Mouse (Mus musculus) lung, postnatal 25 days (tissue): ENCODE data around the gene Tgfa.

Source experiments
- DNase-seq: peaks from one replicate; pipeline ENCODE4 v3.0.0; 2022; ENCODE audit warnings: low spot score

Gene Tgfa

DNA sequence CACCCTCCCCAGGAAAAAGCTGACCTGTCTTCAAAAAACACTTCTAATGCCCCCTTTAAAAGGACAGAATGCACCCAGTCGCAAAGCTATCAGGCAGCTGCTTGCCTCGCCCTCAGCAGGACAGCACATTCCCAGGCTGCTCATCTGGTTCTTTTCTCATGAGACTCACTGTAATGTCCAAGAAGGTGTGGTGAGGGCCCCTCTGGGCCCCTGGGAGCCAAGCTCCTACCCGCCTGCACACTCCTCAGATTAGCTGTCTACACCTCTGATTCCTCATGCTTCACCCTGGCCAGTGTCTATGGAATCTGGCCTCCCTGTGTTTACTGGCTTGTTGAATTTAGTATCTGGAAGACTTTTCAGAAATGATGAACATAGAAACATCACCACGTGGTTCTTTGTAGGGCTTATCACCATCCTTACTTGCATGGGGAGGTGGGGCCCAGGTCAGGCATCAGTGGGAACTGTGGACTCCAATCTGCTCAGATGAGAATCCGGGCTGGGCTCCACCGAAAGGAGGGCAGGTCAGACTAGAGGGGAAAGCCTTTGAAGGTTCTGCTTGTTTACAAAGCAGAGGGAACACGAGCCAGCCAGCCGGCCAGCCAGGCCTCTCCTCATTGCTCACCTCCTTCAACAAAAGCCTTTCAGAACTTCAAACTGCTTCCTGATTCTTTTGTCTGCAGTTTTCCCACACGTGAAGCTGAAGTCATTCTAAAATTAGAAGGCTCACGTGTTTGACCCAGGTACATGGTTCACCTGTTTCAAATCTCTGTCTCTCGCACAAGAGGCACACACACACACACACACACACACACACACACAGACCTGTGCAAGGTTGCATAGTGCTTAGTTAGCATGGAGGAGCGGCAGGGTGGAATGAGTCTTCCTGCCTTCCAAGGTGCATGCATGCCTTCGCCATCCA, 38.7 kb downstream of the Tgfa start:
- peak; percentile 72 for DNase-seq

DNA sequence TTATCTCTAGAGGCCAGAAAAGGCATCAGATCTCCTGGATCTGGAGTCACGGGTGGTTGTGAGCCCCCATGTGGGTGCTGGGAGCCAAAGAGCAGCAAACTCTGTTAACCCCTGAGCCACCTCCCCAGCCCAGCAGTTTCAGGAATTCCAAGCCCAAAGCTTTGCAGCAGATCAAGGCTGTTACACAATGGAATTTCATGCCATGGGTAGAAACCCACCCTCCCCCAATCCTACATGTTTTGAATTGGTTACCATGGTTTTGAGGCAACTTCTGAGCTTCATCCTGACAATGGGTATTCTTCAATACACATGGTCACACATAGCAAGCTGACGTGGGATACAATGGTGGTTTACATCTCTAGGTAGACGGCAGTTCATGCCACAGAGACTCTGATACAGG, 49.8 kb downstream of the Tgfa start:
- DNase-seq: no peak

DNA sequence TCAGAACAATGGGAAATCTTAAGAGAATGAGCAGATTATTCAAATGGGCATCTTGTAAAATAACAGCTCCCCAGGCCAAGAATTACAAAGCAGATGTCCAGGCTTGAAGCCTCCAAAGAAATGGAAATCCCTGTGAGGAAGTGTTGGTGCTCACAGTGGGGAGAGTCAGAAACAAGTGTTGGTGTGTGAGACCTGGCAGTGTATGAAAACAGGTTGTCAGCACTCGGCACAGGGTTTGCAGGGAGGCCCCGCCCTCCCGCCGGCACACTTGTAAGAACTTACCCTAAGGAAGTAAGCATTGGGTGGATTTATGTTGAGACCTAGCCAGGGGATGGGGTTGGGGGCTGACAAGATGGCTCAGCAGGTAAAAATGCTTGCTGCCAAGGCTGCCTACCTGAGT, 50.9 kb downstream of the Tgfa start:
- no peak for DNase-seq

DNA sequence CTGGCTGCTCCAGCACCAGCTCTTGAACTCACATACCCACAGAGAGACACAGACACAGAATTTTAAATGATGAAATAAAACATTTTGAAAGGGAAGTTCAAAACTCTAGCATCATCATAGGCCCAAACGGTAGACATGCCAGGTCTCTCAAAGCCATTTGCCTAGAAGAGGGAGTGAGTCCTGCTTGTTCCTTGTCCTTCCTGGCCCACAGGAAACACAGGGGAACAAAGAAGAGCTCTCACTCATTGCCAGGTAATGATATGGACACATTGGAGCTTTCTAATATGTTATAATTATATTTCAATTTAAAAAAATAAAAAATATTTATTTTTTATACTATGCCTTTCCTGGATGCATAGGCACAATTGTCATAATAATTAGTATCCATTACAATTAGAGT, 53.5 kb downstream of the Tgfa start:
- no peak for DNase-seq

DNA sequence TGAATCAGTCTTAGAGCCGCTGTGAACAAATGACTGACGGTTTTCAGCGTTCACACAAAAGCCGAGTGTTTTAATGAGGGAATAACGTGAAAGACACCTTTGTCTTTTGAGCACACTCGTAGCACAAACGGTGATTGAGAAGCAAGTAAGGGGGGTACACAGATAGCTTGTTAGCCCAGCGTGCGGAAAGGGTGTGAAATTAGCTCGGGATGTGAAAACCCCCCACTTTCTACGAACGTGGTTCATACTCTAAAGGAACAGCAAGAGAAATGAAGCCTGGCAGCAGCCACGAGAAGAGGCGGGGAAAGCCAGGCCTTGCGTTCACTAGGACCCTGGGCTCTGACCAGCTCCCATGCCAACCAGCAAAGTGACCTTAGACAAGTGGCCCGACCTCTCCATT, 54.0 kb downstream of the Tgfa start:
- no peak for DNase-seq

DNA sequence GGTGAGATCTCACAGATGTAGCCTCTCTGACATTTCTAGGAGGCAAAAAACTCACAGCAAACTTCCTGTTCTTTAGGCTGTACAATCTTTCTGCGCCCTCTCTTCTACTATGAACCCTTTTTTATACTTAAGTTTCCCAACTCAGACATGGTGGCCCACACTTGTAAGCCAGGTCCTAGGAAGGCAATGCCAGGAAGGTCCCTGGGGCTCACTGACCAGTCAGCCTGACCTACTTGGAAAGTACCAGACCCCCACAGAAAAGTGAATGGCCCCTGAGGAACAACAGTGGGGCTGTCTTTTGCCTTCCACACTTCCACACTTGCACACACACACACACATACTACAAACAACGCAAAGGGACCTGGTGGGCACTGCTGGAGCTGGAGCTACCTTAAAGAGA, 55.2 kb downstream of the Tgfa start:
- DNase-seq: no peak

DNA sequence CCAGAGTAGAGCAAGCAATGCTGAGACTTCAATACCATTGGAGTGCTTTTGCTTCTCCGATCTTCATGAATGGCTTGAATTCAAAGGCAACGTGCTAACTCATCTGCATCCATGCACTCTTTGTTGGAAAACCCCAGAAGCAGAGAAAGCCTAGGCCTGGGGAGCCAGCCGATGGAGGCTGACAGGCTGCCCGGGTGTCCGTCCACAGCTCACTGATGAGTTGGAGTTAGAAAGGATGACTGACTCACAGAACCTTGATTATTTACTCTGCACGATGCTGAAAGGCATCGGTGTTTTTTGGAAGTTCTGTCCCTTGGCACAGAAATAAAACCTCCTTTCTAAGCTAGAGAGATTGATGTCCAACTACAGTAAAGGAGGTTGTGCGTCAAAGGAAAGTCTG, 55.8 kb downstream of the Tgfa start:
- no peak for DNase-seq

DNA sequence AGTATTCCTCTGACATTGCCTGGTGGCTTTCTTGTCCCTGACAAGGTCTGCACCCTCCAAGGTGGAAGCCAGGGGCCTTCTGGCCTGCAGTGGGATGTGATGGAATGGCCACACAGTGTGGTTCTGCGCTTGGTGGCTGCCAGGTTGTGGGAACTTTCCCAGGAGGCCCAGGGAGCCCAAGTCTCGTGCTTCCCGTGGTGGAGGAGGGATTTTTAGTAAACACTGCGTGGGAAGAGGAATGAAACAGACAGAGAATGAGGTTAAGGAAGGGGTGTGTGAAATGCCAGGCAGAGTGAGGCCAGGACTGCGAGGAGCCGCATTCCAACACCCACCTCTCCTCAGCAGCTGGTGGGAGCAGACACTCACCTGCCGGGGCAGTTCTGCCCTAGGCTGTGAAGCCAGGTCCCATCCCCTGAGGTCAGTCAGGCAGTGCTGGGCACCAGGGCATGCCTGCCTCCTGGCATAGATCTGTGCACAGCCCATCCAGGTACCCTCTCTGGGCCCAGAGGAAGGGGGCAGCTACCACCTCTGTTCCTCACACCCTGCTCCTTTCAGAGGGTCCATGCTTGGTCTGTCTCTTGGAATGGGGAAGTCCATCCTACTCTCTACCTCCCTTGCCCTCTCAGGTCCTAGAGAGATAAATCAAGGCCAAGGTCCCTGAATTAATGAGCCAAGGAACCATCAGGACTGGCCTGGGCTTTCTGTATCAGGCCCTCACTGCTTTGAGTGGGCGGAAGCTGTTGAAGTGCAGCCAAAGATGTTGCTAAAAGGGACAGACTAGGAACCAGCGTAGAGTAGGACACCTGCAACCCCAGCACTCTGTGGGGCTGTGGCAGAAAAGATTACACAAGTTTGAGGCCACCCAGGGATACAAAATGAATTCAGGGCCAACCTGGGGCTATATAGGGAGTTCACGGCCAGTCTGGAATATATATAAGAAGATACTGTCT, 57.4 kb downstream of the Tgfa start:
- DNase-seq: no peak

DNA sequence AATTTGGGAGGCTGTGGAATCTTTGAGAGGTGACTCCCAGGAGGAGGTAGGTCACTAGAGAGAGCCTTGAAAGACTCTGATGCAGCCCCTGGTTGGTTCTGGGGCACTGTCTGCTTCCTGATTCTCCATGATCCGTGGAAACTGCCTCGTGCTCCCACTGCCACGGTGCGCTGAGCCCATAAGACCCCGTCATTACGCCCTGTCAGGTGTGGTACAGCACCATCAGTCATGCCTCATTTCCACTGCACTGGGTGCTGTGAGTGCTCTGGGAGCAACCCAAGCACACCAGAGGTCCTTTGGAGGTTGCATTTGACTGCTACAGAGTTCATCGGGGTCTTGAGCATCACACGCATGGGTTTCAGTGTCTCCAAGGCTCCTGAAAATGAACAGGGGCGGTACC, 60.9 kb downstream of the Tgfa start:
- DNase-seq: no peak

DNA sequence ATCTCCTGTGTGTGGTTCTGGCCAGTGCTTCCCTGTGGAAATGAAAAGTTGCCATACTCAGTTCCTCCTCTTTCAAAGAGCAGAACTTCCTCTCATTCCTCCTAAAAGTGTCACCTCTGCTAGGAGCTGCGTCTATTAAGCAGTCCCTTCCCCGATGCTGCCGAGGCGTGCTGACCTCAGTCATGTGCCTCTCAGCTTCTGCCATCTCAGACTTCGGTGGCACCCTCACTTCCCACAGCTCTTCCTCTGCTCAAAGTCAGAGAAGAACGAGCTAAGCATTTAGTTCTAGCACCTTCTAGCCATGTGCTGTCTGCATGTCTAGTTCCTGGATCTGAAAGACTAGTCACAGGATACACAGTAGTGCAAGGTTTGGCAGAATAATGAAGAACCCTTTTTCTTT, 64.2 kb downstream of the Tgfa start:
- DNase-seq: no peak

DNA sequence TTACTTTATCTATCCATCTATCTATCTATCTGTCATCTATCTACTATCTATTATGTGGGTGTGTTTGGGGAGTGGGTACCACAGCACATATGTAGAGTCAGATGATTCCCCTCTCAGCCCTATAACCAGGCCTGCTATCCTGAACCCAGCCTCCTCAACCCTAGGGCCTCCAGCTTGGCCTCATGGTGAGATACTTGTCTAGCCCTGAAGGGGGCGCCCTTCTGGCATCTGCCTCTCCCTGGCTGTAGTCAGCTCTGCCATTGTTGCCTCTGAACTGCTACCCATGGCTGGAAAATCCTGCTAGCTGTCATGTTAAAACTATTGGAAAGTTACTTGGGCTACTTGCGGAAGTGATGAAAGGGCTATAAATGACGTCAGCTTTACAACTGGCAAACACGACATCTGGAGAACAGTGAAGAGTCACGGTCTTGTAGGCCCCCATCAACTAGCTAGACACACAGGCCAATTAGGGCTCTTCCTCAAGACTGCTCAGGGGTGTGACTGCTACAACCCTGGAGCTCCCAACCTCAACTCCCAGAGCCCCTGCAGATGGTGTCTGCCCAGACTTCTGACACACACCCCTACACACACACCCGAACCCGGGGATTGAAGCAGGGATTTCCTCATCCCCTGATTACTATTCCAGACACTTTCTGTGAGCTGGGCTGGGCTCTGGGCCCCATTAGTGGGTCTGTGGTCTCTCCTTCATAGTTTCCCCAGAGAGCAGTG, 65.5 kb downstream of the Tgfa start:
- no peak for DNase-seq

DNA sequence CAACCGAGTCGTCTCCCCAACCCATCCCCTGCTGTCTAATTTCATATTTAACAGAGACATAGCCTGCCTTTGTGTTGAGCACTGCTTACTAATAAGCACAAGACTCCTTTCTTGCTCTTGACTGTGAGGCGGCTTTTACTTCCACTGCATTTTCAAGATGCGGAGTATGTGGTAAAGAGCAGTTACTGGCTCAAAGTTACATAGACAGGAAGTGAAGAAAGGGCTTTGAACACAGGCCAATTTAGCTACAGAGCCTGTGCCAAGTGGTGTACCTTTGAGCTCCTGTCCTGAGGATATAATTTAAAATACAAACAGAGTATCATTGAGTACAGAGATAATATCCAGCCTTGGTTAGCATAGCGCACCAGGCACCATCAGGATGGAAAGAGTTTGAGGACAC, 71.8 kb downstream of the Tgfa start:
- DNase-seq: no peak

DNA sequence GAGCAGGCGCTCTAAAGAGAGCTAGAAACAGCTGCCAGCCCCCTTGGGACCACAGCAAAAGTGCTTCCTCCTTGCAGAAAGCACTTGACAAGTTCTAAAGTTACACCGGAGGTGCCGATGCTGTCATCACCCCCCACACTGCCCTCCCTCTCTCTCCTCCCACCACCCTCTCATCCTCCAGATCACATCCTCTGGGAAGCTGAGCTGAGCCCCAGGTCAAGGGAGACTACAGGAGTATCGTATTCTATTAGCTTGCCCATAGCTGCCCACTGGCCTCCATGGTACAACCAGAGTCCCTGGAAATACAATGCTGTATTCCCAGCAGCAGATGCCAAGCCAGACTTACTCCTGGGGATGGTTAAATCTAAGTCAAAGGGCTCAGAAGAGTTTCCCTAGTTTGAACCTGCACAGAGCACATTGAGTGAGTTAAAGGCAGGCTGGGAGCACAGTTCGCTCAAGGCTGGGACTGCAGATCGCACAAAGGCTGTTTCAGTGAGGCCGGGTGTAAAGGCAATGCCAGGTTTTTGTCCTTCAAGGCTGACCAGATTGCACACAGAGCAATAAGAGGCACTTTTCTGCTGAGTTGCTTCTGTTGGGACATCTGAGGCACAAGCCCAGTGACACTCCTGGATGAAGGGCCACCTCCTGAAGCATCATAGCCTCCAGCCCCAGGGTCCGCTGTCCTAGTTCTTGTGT, 75.5 kb downstream of the Tgfa start:
- no peak for DNase-seq

DNA sequence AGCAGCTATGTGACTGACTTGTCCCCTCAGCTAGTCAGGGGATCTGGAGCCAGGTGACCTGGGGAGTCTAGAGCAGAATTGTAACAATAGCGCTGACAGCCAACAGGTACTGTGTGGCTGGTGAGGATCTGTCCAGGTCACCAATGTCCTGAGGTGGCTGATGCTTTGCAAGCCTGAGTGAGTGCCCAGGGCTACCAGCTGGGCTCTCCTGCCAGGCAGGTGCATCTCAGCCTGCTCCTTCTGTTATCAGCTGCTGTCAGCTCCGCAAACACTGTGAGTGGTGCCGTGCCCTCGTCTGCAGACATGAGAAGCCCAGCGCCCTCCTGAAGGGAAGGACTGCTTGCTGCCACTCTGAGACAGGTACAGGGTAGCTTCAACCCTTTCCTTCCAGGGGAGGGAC, 76.1 kb downstream of the Tgfa start:
- no peak for DNase-seq

DNA sequence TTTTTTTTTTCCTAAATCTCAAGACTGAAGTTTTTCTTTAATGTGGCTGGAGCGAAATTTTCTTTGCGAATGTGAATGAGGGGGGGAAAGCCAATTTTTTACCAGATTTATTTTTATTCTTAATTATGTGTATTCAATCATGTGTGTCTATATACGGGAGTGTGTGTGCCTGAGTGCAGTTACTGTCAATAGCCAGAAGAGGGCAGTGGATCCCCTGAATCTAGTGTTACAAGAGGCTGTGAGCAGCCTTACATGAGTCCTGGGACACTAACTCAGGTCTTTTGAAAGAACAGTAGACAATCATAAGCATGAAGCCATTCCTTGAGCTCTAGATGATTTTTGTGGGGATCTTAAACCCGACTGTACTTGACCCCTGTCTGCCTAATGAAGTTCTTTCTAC, 80.7 kb downstream of the Tgfa start:
- DNase-seq: no peak

DNA sequence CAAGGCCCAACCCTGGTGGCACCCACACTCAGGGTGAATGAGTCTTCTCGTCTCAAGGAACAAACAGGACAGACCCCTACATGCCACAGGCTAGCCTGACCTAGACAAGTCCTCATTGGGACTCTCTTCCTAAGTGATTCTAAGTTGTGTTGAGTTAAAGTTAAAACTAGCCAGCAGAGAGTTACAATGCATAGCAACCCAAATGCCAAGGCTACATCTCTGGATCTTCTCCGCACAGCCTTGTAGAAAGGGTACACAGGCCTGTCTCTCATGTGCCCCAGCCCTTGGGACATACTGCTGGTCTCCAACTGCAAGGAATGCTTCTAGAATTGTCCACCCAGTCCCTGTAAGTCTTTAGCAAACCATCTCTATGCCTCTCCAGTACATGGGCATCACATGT, 81.8 kb downstream of the Tgfa start:
- DNase-seq: no peak

DNA sequence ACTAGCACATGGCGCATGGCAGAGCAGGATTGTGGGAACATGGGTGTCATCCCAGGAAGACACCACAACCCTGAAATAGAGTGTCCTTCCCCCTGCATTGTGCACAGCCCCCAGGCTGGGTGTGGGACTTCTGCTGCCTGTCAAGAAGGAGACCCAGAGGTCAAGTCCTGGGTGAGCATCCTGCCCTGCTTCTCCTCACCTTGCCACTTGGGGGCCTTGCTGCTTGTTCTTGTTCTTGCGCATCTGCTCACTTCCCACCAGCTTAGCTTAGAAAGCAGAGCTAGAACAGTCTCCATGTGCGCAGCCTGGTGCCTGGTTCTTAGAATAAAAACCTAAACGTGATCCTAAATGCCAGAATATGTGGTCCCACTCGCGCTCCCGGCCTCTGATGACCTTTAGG, 82.6 kb downstream of the Tgfa start:
- no peak for DNase-seq

DNA sequence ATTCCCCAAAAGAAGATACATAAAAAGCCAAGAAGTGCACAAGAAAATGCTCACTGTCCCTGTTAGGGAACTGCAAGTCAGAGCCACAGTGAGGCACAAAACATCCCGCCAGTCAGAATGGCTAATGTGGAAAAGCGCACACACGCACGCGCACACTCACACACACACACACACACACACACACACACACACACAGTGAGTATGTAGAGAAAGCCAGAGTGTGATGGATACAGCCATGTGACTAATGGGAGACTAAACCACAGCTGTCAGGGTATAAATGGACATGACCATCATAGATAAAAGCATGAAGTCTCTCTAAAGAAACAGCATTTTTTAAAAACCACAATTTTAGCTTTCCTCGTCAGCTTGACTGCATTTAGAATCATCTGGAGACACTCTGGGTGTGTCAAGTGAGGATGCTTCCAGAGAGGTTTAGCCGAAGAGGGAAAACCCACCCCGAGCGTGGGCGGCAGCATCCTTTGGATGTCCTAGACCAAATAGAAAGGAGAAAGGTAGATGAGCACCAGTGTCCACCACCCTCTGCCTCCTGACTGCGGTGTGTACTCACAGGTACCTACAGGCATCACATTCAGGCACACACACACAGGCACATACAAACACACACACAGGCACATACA, 86.7 kb downstream of the Tgfa start:
- DNase-seq: no peak

DNA sequence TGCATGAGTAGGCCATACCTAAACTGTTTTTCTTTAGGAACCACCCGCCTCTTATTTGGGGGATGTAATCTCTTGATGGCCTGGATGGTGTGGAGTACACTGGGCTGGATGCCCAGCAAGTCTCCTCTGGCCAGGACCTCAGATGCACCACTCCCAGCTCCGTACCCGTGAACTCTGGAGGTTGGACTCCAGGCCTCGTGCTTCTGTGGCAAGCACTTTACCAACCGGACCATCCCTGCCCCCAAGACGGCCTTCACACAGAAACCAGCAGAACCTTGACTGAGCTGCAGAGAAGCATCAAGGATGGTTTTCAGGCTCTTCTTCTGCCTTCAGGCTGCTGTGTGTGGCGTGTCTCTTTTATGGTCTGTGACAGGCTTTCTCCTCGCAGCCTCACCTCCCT, 98.3 kb downstream of the Tgfa start:
- no peak for DNase-seq

DNA sequence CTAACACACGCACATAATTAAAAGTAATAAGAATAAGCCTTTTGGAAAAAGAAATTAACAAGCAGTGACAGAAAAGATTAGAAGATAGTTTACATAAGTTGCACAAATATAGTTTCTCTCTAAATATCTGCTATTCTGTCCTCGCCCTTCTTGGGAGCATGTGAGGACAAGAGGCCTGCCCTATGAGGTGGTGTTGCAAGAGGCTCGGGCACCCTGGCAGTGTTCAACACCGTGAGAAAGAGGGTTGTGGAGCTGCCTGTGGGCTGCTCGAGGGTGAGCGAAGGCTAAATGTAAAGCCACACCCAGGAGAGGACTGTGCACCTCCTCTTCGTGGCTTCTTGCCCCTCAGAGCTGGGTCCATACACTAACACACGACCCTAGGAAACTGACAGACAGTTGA, 100.4 kb downstream of the Tgfa start:
- peak; percentile 3 for DNase-seq

DNA sequence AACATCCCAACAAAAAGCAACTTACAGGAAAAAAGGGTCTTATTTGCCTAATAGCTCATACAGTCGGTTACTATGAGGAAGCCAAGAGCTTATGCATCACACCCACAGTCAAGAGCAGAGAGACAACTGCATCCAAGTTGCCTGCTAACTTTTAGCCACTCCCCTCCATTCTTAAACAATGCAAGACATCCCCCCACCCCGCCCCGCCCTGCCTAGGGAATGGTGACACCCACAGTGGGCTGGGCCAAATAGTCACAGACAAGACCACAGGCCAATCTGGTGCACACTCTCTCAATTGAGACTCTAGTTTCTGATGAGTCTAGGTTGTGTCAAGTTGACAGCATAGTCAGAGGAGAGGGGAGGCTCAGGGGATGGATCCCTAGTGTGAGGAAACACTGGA, 101.1 kb downstream of the Tgfa start:
- no peak for DNase-seq
